Mouse (Mus musculus) layer of hippocampus, postnatal 25 days (tissue): ENCODE data around the gene Wnt3. TPM values are rescaled to one million over a fixed set of nuclear protein-coding genes. Genes with fewer than 3 reads are reported as not detected.
"Not testable (repeated sequence)": the region's sequence is repeated elsewhere in the genome, so short reads cannot be mapped to it uniquely, and the experiment has no call there.

Source experiments
- DNase-seq, 2 experiments: peaks; one replicate each; pipeline ENCODE4 v3.0.0; 2022; ENCODE audit warnings: mixed read lengths in 2 of 2, low spot score in 1 of 2; ENCODE audit errors: extremely low spot score in 1 of 2
- total RNA-seq, 2 experiments: library from RNA; stranded (reverse); gene quantifications; 2 replicates each; pipeline ENCODE4 v1.2.3; 2021

The Wnt3 gene
- 1 to 10 TPM; 2.1 to 2.2 TPM for total RNA-seq

DNA sequence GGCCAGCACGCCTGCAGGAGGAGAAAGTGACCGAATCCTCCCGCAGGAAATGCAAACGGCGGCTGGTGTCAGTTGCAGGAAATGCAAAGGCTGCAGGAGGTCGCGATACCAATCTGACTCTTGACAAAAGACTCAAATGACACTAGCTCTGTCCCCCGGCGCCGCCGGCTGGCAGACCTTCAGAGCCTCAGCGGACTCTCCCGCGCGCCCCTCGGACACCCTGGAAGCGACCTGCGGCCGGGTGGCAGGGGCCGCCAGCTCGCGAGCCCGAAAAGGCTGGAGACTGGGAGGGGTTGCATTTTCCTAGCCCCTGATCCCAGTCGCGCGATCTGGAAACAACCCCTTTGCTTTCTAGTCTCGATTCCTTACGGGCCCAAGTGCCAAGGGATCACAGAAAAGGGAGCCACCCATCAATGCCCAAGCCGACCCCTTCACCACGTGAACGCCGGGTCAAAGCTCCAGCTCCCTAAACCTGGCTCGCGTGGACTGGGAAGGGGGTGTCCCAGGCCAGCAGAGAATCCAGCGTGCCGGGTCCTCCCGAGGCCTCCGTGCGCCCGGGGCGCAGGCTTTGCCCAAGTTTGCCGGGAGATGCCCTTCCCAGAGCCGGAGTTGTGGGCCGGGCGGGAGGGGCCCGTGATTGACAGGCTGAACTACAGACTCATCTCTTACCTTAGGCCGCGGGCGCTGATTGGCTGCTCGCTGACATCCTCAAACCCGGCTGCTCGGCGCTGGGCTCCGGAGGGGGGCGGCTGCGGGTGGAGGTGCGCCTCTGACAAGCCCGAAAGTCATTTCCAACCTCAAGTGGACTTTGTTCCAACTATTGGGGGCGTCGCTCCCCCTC is at the start of gene Wnt3:
TSS of gene Wnt3 (plus strand) at position 764 of the 841 bp plus-strand sequence.
- DNase-seq, result no peak

DNA sequence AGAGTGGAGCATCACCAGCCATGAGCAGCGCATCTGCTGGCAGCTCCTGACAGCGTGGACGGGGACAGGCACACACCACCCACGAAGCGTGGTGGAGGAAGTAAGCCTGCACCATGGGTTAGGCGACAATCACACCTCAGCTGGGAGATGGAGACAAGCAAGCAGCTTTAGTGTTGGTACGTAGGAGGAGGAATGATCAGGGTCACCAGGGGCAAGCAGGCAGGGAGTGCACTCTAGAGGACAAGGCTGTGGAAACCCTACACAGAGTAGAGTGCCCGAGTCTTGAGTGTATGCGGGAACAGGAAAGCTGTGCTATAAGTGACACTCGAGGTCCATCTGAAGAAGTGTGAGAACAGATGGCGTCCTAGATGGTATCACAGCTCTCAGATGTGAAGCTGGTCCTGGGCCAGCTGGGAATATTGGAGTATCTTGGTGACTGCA is 49.6 kb upstream of the Wnt3 start:
- no peak for DNase-seq

DNA sequence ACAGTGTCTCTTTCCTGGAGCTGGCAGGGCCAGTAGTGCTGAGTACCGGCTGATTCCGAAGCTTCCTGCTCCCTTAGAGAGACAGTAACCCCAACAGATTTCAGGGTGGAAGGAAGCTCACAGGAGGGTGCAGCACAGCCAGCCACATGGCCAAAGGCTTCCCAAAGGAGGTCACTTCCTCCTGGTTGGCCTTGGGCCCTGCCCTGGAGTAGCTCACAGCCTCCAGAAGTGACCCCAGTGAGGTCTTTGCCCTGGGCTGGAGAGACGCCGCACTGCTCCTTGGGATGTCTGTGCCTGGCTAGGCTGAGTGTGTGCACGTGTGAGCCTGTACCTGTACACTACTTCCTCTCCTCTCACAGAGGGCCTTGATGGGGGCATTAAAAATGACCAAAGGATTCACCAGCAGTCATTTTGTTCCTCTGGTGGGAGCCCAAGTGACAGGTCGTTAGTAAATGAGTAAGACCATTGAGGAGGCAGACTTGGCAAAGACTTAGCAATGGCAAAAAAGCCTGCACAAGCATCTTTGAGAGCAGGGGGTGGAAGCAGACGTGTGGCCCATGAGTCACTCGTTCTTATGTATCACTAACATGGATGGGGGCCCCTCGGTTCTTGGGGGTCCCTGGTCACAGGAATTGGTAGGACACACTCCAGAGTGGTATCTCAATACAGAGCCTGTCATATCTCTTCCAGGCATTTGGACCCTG is 44.5 kb upstream of the Wnt3 start:
- no peak for DNase-seq

DNA sequence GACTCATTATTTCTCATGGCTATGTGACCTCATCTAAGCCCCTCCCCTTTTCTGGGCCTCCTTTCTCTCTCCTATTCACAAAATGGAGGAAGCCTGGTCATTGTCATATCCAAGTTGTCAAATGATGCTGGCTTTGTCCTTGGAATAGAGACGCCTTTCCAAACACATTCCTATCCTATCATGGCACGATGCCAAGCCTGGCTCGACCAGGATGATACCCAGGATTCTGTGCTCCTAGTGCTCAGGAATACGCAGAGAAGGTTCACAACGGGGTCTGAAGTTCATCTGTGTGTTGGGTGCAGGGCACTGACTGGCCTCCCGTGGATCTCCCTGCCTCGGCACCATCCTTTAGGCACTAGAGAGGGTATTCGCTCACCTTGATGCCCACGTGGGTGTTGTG is 42.4 kb upstream of the Wnt3 start:
- DNase-seq, result no peak

DNA sequence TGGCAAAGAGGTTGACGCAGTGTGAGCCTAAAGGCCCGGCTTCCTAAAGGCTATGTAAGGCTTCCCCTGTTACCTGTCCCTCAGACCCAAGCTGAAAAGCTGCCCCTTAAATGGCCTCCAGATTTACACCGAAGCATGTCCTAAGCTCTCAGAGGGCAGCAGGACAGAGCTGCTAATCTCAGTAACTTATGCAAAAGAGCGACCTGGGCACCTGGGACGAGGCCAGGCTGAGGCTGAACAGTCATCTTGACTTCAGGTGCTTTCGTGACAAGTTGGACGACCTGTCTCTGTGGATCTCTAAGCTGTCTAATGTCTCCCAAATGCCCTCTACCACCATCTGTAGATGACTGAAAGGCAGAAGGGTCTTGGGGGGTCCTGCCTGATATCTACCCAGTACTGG is 41.6 kb upstream of the Wnt3 start:
- no peak for DNase-seq

DNA sequence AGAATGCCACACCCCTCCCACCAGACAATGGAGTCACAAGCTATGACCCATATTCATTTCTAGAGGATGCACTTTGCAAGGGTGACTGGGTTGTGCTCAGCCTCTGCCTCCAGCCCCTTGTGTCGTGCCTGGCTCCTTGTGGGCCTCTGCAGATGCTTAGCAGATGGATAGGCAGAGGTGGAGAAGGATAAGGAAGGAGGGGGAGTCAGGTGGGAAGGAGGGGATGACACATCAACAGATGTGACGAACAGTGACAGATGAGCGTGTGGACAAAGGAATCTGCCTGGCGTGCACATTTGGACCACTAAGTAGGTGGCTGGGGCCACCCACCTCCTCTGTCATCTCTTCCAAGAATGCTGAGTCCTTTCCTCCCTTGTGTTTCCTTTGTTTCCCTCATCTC is 40.9 kb upstream of the Wnt3 start:
- no peak for DNase-seq

DNA sequence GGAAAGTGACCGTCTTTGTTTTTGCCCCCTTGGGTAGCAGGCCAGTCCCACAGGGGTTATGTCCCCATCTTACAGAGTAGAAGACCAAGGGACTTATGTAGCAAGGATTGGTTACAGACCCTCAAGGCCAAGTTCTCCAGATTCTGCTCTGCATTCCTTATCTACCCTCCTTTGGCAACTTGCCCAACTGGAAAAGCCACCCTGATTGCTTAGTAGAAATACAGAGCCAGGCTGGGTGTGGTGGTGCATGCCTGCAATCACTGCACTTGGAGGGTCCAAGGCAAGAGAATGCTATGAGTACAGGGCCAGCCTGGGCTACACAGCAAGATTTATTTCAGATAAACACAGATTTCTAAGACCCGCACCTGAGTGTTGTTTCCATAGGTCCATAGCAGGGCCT is 40.0 kb upstream of the Wnt3 start:
- no peak for DNase-seq

DNA sequence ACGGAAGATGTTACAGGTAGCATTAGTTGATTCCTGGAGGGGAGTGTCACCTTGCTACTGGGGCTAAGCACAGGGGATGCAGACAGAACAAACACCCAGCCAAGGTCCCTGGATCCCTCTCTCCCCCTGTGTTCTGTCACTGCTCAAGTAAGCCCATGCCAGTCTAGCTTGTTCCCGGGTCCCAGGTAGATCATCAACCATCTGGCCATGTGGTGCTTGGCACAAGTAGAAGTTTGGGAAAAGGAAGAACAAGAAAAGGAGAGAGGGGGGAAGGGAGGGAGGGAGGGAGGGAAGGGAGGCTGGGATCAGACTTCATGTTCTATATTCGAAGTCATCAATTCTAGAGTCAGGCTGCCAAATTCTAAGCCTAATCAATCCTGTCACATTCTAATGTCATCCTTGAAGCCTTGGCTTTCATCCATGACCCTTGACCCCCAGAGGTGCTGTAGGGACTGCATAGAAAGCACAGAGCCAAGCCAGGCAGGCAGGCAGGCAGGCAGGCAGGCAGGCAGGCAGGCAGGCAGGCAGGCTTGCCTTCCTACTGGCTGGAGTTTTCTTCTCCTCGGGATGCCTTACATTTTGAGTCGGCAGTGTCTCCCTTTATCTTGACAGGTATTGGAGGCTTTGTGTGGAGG is 39.4 kb upstream of the Wnt3 start:
- no peak for DNase-seq

DNA sequence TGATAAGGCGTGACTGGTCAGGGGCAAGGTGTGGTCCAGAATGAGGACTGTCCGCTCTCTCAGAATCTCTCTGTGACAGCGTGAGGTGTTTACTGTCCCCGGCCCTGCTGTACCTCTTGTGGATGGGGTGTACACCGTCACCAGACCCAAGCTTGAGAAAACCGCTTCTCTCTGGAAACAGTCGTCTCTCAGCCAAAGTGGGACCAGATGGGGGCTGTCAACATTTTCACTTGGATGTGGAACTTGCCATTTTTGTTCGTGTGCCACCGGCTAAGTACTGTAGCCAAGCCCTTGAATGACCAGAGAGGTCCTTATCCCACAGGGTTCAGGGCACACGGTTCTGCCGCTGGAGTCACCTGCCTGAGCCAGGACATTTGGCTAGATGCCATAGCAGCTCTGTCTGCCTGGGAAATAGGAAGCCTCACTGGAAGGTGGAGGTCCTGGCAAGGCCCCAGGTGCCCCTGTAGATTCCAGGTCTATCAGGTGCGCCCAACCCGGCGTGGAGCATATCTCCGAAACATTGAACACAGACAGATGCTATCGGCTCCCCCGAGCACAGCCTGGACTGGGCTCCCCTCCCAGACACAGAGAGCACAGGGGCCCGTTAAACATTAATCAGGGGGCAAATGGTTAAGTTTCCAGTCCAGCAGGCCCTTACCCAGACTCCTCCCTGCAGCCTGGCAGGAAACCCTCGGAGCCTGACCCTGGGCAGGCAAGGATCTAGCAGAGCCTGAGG is 38.7 kb upstream of the Wnt3 start:
- DNase-seq, result no peak

DNA sequence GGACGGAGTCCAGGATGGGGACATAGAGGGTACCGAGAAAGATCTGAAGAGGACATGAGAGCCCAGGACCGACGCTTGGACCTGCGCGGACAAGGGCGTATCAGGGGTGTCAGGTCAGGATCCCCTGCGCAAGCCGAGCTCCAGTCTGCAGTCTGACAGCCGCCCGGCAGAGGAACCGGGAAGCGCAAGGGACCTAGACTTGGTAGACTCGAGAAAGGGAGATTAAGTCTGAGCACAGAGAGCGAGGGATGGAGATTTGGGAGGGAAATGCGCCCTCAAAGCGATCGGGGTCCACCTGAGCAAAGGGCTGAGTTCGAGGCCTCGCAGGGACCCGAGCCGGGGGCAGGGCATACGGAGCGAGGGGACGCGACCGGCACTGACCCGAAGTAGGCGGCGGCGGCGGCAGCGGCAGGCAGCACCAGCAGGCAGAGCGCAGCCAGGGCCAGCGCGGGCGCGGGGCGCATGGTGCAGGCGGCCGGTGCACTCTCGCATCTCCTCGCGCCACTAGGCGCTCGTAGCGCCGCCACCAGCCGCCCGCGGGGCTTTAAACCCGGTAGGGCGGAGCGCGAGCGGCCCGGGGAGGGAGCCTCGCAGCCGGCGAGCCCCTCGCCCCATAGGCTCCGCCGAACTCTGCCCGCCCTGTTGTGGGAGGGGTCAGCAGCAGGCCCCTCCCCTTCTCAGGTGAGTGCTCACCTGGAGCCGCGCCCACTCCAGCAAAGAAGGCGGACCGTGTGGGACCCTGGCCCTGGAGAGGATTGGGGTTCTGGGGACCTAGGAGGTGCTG is 24.5 kb upstream of the Wnt3 start, which contains the start of gene Wnt9b:
TSS of gene Wnt9b (minus strand) at position 516 of the 784 bp plus-strand sequence.
- DNase-seq, result no peak

DNA sequence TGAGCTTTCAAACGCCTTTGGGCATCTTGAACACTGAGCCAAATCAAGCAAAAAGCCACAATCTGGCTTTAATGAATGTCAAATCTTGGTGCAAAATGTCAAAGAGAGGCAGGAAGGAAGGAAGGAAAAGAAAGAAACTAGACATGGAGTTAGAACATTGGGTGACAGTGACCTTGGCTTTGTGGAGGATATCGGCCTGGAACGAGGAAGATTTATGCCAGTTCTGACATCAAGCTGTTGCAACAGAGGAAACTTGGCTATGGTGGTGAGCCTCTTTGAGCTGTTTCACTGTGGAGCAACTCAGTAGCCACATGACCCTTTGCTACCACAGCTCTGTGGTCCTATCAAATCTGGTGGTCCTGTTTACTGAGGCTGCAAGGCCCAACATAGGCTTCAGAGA is 23.3 kb upstream of the Wnt3 start:
- no peak for DNase-seq

DNA sequence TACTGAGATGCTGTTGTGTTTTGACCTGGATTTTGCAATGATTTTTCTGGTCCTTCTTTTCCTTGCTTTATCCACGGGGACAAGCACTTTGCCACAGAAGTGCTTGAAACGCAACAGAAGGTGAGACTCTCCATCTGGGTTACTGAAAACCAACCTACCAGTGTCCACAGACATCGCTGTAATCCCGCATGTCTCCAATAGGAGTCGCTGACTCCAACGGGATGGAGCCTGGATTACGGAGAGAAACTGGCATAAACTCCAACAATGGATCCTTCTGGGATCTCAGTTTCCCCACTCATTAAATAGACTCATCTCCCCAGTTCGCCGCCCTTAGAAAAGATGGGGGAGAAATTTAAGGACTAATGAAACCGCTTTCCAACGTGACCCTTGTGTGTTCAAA is 15.9 kb upstream of the Wnt3 start:
- DNase-seq, result no peak

DNA sequence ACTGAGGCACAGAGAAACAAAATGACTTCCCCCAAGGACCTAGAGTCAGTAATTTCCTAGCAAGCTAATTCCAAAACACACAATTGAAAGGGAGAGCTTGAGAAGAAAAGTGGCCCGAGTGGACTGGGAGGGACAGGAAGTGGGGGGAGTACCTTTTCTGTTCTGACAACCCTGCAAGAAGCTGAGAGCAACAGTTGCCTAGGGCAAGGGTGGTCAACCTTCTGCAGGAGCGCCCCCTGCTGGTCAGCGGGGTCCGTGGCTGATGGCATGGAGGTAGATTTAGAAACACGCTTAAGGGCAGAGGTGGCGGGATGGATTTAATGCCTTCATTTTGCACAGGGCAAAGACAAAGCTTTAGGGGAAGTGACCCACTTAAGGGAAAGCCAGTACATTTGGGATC is 15.2 kb upstream of the Wnt3 start:
- peak; percentile 50 to 92 for DNase-seq

DNA sequence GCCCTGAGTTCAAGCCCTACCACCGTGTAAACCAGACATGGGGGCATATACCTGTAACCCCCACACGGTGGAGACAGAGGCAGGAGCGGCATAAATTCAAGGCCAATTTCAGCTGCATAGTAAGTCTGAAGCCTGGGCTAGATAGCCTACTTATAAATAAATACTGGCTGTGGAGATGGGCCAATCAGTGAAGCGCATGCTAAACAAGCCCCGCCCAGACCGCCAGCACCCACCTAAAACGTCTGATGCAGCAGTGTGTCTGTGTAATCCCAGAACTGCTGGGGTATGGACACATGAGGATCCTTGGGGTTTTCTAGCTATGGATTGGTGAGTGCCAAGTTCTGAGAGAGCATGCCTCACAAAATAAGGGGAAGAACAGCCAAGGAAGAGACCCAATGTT is 13.8 kb upstream of the Wnt3 start:
- no peak for DNase-seq

DNA sequence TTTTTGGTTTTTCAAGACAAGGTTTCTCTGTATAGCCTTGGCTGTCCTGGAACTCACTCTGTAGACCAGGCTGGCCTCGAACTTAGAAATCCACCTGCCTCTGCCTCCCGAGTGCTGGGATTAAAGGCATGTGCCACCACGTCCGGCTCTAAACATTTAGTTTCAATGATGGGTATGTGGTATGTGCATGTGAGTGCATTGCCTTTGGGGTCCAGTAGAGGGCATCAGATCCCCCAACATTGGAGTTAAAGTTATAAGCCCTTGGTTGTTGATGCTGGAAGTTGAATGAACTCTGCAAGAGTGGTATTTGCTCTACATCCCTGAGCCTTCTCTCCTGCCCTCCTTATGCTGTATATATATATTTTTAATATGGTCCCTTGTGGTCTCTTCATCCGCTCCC is 13.1 kb upstream of the Wnt3 start:
- DNase-seq, result not testable (repeated sequence)

DNA sequence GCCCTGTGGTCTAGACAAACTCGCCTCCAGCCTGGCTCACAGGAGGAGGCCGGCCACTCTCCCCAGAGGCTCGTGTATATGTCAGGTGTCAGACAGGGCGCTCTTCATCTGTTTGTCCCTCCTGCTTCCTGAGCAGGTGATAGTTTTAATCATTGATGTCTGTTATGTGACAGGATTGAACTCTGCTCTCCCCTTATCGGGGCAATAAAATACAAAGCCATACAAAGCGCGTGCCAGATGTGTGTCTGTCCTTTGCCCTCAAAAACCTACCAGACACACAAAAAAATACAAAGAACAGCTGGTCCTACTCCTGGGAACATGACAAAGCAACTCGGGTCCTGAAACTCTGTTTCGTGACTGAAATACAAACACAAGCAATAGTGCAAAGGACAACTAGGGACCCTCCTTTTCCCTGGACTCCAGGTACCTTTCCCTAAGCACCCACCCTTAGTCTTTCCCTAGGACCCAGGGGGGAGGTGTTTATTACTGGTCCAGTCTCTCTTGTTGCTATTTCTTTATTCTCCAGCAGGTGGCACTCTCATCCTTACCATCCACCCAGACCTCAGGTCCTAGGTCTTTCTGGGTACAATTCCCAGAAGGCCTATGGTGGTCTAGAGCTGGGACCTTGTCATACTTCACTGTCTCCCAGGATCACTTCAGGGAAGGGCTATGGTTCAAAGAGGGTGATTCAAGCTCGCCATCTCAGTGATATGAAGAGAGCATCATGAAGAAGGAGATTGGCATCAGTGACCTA is 10.4 kb upstream of the Wnt3 start:
- DNase-seq, result peak; percentile 24 to 54

DNA sequence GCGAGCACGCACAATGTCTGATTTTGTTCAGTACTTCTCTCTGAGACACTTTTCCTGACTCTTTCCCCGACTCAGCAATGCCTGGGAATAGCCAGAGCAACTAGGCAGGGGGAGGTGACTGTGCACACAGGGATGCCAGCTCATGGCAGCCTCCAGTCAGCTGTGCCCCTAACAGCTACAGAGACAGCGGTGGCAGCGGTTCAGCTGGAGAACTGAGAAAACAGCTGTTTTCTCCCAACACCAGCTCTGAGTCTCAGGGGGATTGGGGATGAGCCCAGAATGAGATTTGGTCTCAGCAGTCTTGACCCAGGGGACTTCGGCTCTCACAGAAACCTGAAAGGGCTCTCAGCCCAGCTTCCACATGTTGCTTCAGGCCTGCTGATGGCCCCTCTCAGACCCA is 9.3 kb upstream of the Wnt3 start:
- no peak for DNase-seq

DNA sequence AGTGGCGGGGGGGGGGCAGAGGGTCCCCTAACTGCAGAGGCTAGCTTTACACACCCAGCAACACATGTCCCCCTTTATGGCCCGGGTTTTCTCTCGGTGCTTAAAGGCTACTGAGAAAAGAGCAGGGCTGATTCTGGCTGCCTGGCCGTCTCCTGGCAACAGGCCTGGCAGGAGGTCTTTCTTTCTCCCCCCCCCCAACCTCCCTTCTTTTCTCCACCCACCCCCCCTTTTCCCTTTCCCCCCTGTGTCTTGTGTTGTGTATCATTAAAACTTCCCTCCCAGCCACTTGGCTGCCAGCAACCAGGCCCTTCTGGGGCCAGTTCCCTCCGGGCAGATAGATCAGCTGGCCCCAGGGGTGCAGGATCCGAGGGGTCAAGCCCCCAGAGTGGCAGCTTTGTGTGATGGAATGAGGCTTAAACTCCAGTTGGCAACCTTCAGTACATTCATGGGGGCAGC is 8.4 kb upstream of the Wnt3 start:
- no peak for DNase-seq

DNA sequence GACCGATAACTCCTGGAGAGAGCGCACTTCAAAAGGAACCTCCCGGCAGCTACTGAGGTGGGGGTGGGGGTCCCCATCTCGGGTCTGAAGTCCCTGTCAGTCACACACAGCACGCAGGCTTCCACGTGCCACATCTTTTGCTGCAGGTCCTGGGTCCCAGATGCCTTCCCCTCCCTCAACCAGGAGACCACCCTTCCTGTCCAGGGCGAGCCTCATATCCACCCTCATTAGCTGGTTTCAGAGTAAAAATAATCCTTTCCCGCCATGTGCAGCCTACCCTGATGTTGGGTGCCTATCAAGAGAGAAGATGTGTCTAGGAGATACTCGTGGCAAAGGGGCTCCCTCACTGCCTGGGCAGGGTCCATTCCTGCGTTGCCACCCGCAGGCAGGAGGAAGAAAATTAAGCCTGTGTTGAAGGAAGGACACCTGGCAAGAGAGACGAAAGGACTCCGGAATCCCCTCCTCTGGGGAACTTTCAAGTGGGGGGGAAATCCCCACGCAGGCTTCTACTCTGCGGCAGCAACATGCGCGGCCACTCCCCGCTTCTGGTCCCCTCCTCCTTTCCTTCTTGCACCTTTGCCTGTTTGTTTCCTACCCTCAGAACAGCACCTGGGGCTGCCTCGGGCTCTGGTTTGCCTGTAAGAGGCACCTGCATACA is 2.7 kb upstream of the Wnt3 start:
- no peak for DNase-seq
